Mouse (Mus musculus) E14TG2a.4 (cell line): ENCODE results near the gene Cxcr6.

Experiments
- CTCF ChIP-seq: conservative IDR thresholded peaks from 2 replicates; pipeline ENCODE4 v1.5.1; 2014; ENCODE audit warnings: low read length
- NANOG ChIP-seq: IDR thresholded peaks from 2 replicates; pipeline ENCODE4 v1.6.1; 2014; ENCODE audit warnings: borderline replicate concordance, low read length, mixed read lengths

GRCm38 (mm10) chr9:123763771-123764170 is 42.5 kb upstream of the Cxcr6 start:
- TF ChIP-seq CTCF (no peak), NANOG (no peak)
